Mouse (Mus musculus): Measurements from ENCODE around the gene Gm49333. TPM values are rescaled to one million over a fixed set of nuclear protein-coding genes. Genes with fewer than 3 reads are reported as not detected.

The Gm49333 gene
- total RNA-seq, 2 experiments from 2014 or later = not detected

DNA sequence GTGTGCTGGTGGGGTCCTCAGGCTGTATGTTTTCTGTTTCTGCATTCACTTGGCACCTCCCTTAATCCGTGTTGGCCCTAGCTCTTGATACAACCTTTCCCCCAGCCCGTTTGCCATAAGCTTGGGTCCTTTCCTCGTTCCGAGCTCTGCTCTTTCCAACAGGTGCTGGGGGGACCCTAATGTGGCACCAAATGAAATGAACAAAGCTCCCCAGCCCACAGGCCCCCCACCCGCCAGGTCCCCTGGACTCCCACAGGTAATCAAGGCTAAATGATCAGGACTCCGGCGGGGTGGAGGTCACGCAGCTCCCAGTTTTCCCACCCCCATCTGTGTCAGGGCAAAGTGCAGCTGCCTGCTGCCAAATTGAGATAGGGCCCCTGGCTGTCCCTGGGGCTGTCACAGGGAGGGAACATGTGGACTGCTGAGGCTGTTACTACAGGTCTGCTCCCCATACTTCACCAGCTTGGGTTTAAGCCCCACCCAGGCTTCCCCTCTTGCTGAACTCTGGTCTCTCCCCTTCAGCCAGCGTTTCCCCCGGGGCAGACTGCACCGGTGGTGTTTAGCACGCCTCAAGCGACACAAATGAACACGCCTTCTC is 62.4 kb downstream of the Gm49333 start:
- DNase-seq (ENCODE audit: low spot score in 2 of 2) = no peak
- intact Hi-C loops (cut with DNase I) = loop anchor here (2.0 kb wide), 1 partner anchor 21 kb away; no protein-coding TSS in a partner anchor

DNA sequence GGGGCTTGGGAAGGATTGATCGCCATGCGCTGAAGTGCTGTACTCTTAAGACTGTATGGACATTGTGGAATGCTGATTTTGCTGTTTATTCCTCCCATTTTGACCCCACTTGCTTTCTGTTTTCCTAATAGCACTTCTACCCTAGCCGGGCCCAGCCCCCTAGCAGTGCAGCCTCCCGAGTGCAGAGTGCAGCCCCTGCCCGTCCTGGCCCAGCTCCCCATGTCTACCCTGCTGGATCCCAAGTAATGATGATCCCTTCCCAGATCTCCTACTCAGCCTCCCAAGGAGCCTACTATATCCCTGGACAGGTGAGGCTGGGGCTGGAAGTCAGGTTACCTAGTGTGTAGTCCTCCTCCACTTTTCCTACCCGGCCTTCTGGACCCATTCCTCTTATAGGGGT is 63.8 kb downstream of the Gm49333 start:
- DNase-seq (ENCODE audit: low spot score in 2 of 2) = no peak

DNA sequence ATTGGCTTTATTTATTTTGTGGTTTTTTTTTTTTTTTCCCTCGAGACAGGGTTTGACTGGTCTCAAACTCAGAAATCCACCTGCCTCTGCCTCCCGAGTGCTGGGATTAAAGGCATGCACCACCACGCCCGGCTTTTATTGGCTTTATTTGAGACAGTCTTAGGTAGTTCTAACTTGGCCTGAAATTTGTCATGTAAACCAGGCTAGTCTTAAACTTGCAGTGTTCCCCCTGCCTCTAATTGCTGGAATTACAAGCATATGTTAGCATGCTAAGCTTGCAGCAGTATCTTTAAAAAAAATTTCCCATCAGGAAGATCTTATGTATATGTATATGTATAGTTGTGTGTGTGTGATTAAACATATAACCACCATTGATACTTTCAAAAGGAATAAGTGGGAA is 65.3 kb downstream of the Gm49333 start:
- intact Hi-C loops (cut with DNase I) = no loop called here
- no peak for DNase-seq (ENCODE audit: low spot score in 2 of 2)

More for the DNA sequence above, 63.8 kb downstream of the Gm49333 start:
- intact Hi-C loops (cut with DNase I) = no loop called here

DNA sequence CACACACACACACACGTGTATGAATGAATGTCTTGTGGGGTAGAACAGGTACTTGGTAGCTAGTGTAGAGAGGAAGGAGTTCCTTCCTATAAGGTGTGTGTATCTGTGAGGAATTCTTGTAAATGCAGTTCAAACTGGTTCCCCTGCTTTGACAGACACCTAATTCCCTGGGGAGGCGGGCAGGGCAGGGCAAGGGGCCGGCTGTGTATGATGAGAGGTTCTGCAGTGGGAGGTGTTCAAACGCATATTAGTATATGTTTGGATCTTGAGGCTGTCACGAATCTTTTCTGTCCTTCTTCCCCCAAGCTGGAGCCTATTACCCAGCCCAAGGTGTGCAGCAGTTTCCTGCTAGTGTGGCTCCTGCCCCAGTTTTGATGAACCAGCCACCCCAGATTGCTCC is 66.0 kb downstream of the Gm49333 start:
- intact Hi-C loops (cut with DNase I) = no loop called here

DNA sequence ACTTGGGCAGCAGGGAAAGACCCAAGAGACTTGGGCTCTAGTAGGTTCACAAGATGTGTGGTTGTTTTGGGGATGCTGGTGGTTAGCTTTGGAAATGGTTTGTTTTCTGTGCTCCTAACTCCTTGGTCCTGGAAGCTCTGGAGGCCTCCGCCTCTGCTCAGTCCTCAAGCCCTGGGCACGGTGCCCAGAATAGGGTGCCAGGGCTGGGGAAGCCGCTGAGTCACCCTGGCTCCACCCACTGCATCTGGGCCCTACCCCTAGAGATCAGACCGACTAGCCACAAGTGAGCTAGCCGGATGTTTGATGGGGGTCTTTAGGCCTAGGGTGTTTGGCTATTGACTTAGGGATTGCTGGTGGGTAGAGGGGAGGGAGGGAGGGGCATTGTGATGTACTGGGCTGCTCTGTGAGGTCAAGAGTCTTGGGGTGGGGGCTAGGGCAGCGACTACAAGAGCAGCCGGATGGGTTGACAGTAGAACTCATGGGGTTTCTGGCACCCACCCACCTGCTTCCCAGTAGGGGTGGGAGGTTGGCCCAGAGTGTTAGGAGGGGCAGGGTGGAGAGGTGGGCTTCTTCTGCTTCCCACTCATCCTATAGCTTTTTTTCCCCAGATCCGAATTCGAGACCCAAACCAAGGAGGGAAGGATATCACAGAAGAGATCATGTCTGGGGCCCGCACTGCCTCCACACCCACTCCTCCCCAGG is 66.7 kb downstream of the Gm49333 start:
- intact Hi-C loops (cut with DNase I) = loop anchor here (2.0 kb wide), 1 partner anchor 15 kb away; the partner anchor contains the start of gene Fam131a
- DNase-seq (ENCODE audit: low spot score in 2 of 2) = peak; percentile 64 to 84

More for the DNA sequence above, 66.0 kb downstream of the Gm49333 start:
- no peak for DNase-seq (ENCODE audit: low spot score in 2 of 2)

DNA sequence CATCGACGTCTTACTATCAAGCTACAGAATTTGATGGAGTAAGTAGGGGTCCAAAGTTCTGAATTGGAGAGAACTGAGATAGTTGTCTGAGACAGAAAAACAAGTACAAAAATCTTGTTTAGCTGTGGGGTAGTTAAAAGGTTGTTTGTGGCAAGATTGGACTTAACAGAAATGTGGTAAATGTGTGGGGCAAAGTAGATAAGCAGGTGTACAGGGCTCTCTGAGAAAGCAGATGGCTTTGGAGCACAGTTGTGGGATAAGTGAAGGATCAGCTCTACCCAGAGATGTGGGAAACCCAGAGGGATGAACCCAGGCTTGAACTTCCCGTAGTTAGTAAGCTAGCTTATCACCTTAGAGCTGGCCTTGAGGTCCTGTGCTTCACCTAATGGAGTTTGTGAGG is 79.4 kb downstream of the Gm49333 start:
- intact Hi-C loops (cut with DNase I) = no loop called here
- no peak for DNase-seq (ENCODE audit: low spot score in 2 of 2)

DNA sequence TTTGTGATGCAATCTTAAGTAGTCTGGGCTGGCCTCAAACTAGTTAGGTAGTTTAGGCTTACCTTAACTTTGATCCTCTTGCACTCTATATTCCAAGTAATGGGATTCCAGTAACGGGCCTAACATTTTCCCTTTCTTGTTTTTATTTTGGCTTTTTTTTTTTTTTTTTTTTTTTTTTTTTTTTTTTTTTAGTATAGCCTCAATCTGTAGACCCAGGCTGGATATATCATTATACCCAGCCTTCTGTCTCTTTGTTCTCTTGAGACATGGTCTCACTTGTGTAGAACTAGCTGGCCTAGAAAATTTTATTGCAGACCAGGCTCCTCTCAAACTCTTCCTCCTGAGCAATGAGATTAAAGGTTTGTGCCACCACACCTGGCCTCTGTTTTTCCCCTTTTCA is 80.2 kb downstream of the Gm49333 start:
- intact Hi-C loops (cut with DNase I) = loop anchor here (2.0 kb wide), 1 partner anchor 13 kb away; no protein-coding TSS in a partner anchor
- DNase-seq (ENCODE audit: low spot score in 2 of 2) = no peak

DNA sequence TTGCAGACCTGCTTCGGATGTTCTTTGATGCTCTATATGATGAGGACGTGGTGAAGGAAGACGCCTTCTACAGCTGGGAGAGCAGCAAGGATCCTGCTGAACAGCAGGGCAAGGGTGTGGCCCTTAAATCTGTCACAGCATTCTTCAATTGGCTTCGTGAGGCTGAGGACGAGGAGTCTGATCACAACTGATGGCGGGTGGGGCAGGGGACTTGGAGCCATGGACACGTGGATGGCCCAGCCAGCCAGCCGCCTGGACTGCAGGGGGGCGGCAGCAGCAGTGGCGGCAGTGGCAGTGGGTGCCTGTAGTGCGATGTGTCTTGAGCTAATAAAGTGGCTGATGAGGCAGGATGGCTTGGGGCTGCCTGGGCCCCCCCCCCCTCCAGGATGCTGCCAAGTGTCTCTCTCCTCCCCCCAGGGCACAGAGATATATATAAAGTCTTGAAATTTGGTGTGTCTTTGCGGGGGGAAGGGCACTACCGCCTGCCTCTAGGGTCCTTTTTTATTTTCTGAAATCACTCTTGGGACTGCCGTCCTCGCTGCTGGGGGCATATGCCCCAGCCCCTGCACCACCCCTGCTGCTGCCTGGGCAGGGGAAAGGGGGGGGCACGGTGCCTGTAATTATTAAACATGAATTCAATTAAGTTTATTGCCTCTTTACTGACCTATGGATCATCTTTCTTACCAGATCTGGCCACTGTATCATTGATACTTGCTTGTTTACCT is 81.0 kb downstream of the Gm49333 start:
- intact Hi-C loops (cut with DNase I) = loop anchor here (2.0 kb wide), 1 partner anchor 14 kb away; no protein-coding TSS in a partner anchor
- no peak for DNase-seq (ENCODE audit: low spot score in 2 of 2)

DNA sequence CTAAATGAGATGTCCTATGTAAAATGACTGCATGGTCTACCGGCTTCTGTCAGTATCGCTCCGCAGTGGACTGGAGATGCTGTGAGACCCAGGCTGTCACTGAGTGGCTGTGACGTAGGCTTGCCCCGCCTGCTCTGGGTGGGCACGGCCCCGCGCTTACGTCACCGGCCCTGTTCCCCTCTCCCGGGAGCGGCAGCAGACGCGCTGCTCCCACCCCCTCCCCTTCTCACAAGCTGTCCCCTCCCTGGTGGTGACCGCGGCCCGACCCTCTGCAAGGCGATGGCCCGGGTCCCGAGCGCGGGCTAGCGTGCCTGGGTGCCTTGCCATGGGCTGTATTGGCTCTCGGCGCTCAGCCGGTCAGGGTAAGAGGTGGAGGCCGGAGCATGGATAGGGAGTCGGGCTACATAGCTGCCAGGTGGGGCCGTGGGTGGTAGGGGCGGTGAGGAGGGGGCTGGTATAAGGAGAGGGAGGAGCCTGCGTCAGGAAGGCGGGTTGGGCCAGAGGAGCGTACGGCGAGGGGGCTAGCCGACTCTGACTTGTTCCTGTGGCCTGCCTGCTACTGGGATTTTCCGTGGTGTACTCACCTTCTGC is 81.8 kb downstream of the Gm49333 start, which contains the start of gene Fam131a:
Gene Fam131a (plus strand): TSS at position 131 of the 591 bp plus-strand sequence.
- DNase-seq (ENCODE audit: low spot score in 2 of 2) = peak; percentile 95 to 98
- intact Hi-C loops (cut with DNase I) = loop anchor here (2.0 kb wide), 1 partner anchor 14 kb away; no protein-coding TSS in a partner anchor

DNA sequence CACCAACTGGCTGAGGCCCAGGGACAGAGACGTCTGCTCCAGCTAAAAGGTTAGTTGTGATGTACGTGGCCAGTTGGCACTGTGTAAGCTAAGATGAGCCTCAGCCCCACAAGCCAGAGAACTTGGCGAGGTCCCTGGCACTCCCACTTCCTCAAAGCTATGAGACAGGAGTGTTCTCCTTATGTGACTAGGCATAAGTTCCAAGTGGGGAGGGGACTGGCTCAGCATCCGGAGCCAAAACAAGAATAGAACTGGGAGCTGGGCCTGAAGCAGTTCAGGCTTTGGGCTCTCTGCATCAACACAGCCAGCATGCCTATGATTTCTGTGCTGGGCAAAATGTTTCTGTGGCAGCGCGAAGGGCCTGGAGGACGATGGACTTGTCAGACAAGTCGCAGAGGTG is 83.4 kb downstream of the Gm49333 start:
- intact Hi-C loops (cut with DNase I) = loop anchor here (1.0 to 5.0 kb wide), 4 partner anchors 22 to 488 kb away; partner anchors contain the start of genes Clcn2 and Polr2h
- peak; percentile 73 to 96 for DNase-seq (ENCODE audit: low spot score in 2 of 2)

Small RNA genes lying within 50 kb of the gene (microRNA-seq; reads per million reads assigned to microRNA genes)
- gene Mir1224 = 403 to 620 reads per million in 2 experiments

Other genes with a start within 250 kb of the Gm49333 start
- 100 to 1,000 TPM; 209 to 242 TPM for gene Abcc5, start 185.2 kb upstream of the Gm49333 start, total RNA-seq (2021)
- gene Eif2b5, start 112.8 kb upstream of the Gm49333 start, total RNA-seq (2021) = 10 to 100 TPM; 60.8 to 61.7 TPM
- 10 to 100 TPM; 70.9 to 72.1 TPM for gene Dvl3, start 94.6 kb upstream of the Gm49333 start, total RNA-seq (2021)
- gene Ap2m1, start 76.1 kb upstream of the Gm49333 start, total RNA-seq (2021) = 100 to 1,000 TPM; 900 to 913 TPM
- 10 to 100 TPM; 82.5 to 91.4 TPM for gene Abcf3, start 63.0 kb upstream of the Gm49333 start, total RNA-seq (2021)
- 10 to 100 TPM; 49.0 to 58.2 TPM for gene Vwa5b2, start 22.1 kb upstream of the Gm49333 start, total RNA-seq (2021)
- 1 to 10 TPM; 1.8 to 2.7 TPM for gene Eef1akmt4, start within 50 bp of the Gm49333 start, total RNA-seq (2021)
- 10 to 100 TPM; 12.9 to 14.4 TPM for gene Alg3, start 125 bp downstream of the Gm49333 start, total RNA-seq (2021)
- gene Camk2n2, start 9.7 kb downstream of the Gm49333 start, total RNA-seq (2021) = 100 to 1,000 TPM; 151 to 168 TPM
- 10 to 100 TPM; 21.5 to 26.8 TPM for gene Ece2, start 18.2 kb downstream of the Gm49333 start, total RNA-seq (2021)
- 100 to 1,000 TPM; 230 to 231 TPM for gene Psmd2, start 40.0 kb downstream of the Gm49333 start, total RNA-seq (2021)
- 100 to 1,000 TPM; 279 to 287 TPM for gene Eif4g1, start 56.7 kb downstream of the Gm49333 start, total RNA-seq (2021)
- 100 to 1,000 TPM; 319 to 375 TPM for gene Fam131a, start 81.6 kb downstream of the Gm49333 start, total RNA-seq (2021)
- 10 to 100 TPM; 23.0 to 23.6 TPM for gene Polr2h, start 106.1 kb downstream of the Gm49333 start, total RNA-seq (2021)
- gene Clcn2, start 106.1 kb downstream of the Gm49333 start, total RNA-seq (2021) = 10 to 100 TPM; 58.7 to 60.9 TPM
- 10 to 100 TPM; 31.1 to 40.6 TPM for gene Chrd, start 121.5 kb downstream of the Gm49333 start, total RNA-seq (2021)
- gene Thpo, start 122.9 kb downstream of the Gm49333 start, total RNA-seq (2021) = 1 to 10 TPM; 4.6 to 4.7 TPM